Mouse (Mus musculus) heart, postnatal 36 days (tissue): Measurements from ENCODE around the gene Zfp382. TPM values are rescaled to one million over a fixed set of nuclear protein-coding genes. Genes with fewer than 3 reads are reported as not detected.
A peak's percentile ranks its signal among the peaks of the same experiment; 100 is the strongest.
"Not testable (repeated sequence)": the region's sequence is repeated elsewhere in the genome, so short reads cannot be mapped to it uniquely, and the experiment has no call there.

ENCODE experiments used
- DNase-seq, 2 experiments: peaks; one replicate each; pipeline ENCODE4 v3.0.0; 2021 to 2022
- intact Hi-C: fragments of 180-260 bp; cut with DNase I; formaldehyde crosslinking; loops from one replicate; pipeline ENCODE4 v1.15.1; 2025
- total RNA-seq, 2 experiments: library from RNA; stranded (reverse); gene quantifications; 2 replicates each; pipeline ENCODE4 v1.2.3; 2021

Zfp382 gene
- total RNA-seq, 2 experiments from 2014 or later = 1.8 to 2.7 TPM

- intact Hi-C loops = no loop called here
- no peak for DNase-seq
Measured at GRCm38 (mm10) chr7:30143170-30143554, 21.4 kb downstream of the Zfp382 start.

GRCm38 (mm10) chr7:30143555-30144209, 21.9 kb downstream of the Zfp382 start:
- intact Hi-C loops = no loop called here
- peak; percentile 43 to 53 for DNase-seq

DNA sequence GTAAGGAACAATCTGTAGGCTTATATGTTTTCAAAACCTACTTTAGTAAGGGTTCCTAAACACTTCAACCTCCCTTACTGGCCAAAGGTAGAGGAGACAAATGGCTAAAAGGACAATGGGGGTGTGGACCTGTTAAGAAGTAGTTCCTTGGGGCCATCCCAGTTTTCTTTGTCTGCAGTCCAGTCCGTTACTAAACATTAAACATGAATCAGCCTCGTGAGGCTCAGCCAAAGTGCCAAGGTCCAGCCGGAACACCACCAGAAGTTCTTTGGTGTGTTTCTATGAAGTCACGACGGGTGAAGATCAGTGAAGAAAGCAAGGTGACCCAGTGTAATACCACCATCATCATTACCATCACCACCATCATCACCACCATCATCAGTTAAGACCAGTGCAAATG, 25.3 kb downstream of the Zfp382 start:
- intact Hi-C loops = no loop called here
- DNase-seq = no peak

- DNase-seq = no peak
- intact Hi-C loops = no loop called here
Measured at GRCm38 (mm10) chr7:30154040-30154439, 32.3 kb downstream of the Zfp382 start.

DNA sequence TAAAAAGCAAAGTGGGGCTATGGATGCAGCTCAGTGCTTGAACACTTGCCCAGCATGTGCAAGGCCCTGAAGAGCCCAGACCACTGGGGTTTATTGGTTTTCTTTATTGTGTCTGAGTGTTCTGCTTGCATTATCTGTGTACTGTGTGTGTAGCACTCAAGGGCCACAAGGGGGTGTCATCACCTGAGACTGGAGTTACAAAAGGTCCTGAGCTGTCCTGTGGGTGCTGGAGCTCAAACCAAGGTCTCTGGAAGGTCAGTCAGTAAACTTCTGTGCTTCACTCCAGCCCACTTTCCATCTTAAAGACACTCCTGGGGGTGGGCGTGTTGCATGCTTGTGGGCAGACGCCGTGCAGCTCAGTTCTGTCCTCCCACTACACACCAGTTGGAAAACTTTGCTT, 33.8 kb downstream of the Zfp382 start:
- no peak for DNase-seq
- intact Hi-C loops = no loop called here

DNA sequence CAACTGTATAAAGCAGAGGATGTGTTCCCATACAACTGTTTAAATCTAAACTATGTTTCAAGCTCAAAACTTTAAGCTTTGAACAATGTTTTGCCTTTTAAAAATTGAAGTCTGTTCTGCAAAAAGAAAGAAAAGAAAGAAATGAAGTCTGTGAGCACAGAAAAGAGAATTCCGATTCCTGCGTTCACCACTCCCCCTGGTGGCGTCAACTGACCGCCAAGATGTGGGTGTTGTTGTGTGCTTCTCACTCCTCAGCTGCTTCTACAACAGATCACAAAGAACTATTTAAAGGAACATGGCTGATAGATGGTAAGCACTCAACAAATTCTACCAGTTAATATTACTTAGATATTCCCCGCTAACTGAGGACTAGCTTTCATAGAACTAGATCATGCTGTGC, 41.4 kb downstream of the Zfp382 start:
- DNase-seq = no peak
- intact Hi-C loops = no loop called here

GRCm38 (mm10) chr7:30164745-30165144, 43.0 kb downstream of the Zfp382 start:
- intact Hi-C loops = loop anchor here (5.0 kb wide), 1 partner anchor 118 kb away; the partner anchor contains the start of genes Thap8 and Wdr62
- DNase-seq = no peak

DNA sequence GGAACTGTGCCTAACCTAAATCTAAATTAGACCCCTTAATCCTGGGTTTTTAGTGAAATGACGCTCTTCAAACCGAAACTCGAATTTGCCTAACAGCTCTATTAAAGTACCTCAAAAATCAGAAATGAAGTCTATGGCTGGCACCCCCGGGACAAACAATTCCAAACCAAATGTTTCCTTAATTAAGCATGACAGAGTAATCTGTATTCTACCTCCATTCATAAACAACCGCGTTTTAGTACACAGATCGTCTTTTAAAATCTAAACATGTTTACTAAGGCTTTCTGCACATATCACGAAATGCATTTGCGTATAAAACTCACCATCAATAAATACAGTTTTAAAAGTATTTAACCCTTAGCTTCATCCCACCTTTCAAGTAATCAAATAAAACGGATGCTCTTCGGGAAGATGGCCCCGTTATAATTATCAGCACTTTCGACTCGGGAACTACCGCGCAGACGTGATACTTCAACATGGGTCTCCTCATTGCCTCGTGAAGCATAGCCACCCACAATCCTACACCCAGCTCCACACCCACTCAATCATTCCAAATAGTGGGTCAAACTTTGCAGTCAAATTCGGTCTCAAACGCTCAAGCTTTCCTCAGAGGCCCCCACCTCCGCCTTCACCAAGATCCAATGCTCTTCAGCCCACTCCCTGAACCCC, 47.3 kb downstream of the Zfp382 start:
- DNase-seq = no peak
- intact Hi-C loops = loop anchor here (2.0 to 5.0 kb wide), 3 partner anchors 46 to 113 kb away; partner anchors contain the start of genes Thap8, Wdr62 and Zfp260

DNA sequence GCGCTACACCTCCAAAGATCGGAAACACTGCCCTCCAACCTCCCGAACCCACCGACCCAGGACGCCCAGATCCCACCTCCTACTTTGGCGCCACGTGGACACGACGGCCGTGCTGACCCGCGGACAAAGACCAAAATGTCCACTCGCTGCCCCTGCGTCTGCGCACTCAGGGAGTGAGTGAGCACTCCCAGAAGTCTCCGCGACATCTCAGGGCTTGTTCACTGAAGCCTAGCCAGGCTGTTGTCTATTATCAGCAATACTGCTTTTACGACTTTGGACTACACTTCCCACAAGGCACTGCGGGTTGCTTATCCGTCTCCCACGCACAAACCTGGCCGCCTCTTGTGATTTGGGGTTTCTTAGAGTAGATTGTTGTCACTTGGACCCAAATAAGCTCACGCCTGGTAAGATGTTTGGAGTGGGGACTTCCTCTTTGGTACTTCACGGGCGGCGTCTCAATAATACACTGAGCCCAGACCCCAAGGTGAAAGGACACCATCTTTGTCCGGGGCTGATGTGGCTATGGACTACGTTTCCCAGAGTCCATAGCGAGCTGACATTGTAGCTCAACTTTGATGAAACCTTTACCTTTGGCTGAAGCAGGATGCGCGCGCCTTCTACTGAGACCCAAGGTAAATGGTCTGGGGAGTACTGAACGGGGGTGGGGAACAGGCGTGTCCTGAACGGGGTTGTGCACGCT, 48.0 kb downstream of the Zfp382 start, which contains the start of gene Zfp146:
TSS of gene Zfp146 (minus strand) at position 168 of the 700 bp plus-strand sequence.
- intact Hi-C loops = loop anchor here (2.0 to 5.0 kb wide), 4 partner anchors 47 to 157 kb away; partner anchors contain the start of genes Thap8, Wdr62 and Zfp260

DNA sequence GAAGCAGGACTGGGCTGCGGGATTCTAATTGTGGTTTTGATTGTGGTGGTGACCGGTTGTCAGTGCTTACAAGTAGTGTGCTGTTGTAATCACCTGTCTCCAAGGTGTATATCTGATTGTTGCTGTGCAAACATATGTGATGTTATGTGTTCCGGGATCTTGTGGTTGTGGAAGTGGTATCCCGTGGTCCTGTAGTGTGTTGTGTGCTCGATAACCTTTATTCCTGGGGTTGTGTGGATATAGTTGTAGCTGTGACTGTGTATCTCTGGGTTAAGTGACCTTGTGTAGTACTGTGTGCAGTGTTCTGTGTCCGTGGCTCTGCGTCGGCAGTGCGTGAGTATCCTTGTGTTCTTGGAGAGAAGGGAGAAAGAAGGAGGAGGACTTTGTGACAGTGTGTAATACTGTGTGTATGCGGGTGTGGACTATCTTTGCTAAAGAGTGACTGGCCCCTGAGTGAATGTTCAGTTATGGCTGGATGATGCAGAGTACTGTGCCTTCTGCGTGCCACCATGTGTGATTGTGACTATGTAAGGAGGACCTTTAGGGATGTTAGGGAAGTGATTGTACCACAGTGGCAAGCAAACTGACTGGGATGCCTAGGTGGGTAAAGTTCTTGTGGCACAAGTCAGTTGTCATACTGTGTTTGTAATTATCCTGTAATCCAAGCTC, 48.7 kb downstream of the Zfp382 start:
- intact Hi-C loops = loop anchor here (5.0 kb wide), 1 partner anchor 158 kb away; no protein-coding TSS in a partner anchor
- no peak for DNase-seq

More for the DNA sequence above, 48.0 kb downstream of the Zfp382 start, which contains the start of gene Zfp146:
- DNase-seq = peak; percentile 86 to 92

DNA sequence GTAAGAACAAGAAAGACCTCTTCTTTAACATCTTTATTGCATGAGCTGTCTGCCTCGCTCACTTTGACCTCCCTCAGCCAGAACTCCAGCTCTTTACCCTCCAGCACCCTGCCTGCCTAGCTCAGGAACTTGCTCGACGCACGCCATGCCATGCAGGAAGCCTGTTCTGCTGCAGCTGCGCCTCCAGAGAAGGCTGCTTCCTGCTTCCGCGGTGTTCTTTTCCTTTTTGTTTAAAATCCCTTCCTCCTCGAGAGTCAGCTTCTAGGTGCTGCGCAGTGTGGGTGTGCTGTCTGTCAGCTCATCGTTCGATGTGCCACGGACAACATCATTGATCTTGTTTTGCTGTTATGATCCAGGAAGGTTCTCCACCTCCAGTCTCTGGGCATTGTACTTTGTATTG, 54.7 kb downstream of the Zfp382 start:
- intact Hi-C loops = no loop called here
- DNase-seq = no peak

DNA sequence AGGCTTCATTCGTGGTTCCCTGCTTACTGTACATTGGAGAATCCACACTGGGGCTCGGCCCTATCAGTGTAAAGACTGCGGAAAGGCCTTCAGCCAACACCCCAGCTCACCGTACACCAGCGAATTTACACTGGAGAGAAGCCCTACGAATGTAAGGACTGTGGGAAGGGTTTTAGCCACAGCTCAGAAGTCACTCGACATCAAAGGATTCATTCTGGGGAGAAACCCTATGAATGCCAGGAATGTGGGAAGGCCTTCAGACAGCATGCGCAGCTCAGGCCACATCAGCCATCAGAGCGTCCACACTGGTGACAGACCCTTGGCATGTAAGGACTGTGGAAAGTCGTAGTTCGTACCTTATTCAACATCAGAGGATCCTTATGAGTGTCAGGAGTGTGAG, 56.5 kb downstream of the Zfp382 start:
- intact Hi-C loops = no loop called here
- DNase-seq = no peak

DNA sequence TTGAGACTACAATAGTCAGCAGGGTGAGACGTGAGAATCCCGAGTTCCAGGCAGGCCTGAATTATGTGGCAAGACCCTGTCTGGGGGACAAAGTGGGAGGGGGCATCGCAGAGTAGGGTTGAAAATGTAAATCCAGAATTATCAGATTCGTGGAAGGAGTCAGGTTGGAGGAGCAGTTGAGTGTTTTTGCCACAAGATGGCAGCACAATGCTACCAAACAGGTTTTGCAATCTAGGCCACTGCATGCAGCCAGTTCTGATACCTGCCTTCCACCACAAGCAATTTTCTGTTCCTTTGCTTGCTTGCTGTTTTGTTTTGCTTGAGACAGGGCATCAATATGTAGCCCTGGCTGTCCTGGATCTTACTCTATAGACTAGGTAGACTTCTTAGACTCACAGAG, 59.6 kb downstream of the Zfp382 start:
- peak; percentile 76 to 80 for DNase-seq
- intact Hi-C loops = loop anchor here (1.0 to 5.0 kb wide), 2 partner anchors 24 to 36 kb away; no protein-coding TSS in a partner anchor

DNA sequence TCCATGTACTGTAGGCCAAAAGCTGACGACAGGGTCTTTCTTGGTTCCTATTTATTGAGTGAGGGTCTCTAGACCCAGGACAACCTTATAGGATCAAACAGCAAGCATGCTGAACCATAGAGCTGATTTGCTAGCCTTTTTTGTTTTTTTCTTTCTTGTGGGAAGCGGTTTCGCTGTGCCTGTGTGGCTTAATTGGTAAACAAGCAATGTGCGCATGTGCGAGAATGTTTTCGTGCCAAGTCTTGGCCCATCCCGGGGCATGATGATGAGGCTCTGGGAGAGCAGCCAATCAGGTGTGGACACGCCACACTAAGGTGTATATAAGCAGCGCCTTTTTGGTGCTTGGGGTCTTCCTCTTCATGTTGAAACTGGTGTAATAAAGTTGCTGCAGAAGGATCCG, 60.2 kb downstream of the Zfp382 start:
- not testable (repeated sequence) for DNase-seq
- intact Hi-C loops = loop anchor here (1.0 to 5.0 kb wide), 2 partner anchors 23 to 35 kb away; no protein-coding TSS in a partner anchor

DNA sequence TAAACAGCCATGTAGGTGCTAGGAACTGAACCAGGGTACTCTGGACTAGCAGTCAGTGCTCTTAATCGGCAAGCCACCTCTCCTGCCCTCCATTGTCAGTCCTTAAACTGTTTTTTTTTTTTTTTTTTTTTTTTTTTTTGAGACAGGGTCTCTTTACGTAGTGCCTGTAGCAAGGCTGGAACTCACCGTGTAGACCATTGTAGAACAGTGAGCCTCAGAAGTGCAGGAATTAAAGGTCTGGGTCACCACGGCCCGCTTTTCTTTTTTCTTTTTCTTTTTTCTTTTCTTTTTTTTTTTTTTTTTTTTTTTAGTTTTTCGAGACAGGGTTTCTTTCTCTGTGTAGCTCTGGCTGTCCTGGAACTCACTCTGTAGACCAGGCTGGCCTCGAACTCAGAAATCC, 61.4 kb downstream of the Zfp382 start:
- not testable (repeated sequence) for DNase-seq
- intact Hi-C loops = loop anchor here (5.0 kb wide), 1 partner anchor 34 kb away; no protein-coding TSS in a partner anchor

DNA sequence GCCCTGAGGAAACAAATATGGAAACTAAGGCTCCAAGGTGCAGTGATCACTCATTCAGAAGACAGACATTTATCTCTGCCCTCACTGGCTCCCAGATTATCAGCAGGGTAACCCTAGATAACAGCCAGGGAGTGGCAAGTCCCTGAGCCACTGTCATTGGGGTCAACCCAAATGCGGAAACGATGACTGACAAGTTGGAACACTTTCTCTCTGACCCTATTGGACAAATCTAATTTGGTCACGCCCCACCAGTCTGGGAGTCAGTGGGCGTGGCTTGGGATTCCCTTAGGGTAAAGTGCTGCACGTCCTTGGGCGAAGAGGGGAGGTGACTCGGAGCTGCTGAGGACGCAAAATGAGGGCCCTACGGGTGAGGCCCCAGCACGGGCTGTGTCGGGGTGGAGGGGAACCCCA, 62.1 kb downstream of the Zfp382 start, which contains the start of gene Cox7a1:
TSS of gene Cox7a1 (plus strand) at position 266 of the 411 bp plus-strand sequence.
- intact Hi-C loops = loop anchor here (5.0 kb wide), 1 partner anchor 33 kb away; no protein-coding TSS in a partner anchor
- DNase-seq = peak; percentile 89 to 92
